Mouse (Mus musculus): ENCODE results near the gene Unc13b. TPM values are rescaled to one million over a fixed set of nuclear protein-coding genes. Genes with fewer than 3 reads are reported as not detected.

Unc13b gene
- polyA plus RNA-seq, 1 experiment, result 0.08 TPM

DNA sequence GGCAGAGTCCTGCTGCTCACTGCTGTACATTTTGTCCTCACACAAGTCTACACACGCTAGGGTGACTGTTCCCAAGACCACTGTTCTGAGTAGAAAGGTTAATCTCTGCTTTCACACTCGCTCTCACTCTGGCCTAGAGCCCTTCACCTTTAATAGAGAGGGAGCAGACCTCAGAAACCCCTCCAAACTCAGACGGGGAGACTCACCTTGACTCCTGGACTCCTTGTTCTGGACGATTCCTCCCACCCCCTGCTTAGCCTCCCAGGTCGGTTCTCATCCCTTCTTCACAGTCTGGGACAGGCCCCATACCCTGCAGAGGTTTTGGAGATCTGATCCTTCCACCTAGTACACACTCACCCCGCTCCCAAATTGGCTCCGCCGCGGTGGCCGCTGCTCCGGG, 19.1 kb upstream of the Unc13b start:
- peak overlapping the region; percentile 8 for H3ac ChIP-seq (ENCODE audit: control insufficient read depth, insufficient read length, low read depth)
- H3K79me2 ChIP-seq (ENCODE audit: control insufficient read depth, insufficient read depth), result no peaks in the 10 kb centered on the region
- TF ChIP-seq MAX (IDR thresholded peaks at IDR 0.05), result no peak
- no peak for TF ChIP-seq MYOG (IDR thresholded peaks at IDR 0.05; ENCODE audit: control insufficient read depth, extremely low read depth, insufficient read length)
- no peaks in the 10 kb centered on the region for H3K36me3 ChIP-seq (ENCODE audit: control insufficient read depth, insufficient read depth)
- peak overlapping the region; percentile 29 for H3K4me3 ChIP-seq (ENCODE audit: insufficient read depth, poor library complexity, severe bottlenecking)
- H3K27me3 ChIP-seq (ENCODE audit: control insufficient read depth, insufficient read depth, insufficient read length), result no peaks in the 10 kb centered on the region
- no peaks in the 10 kb centered on the region for H3K79me3 ChIP-seq (ENCODE audit: low read depth)

DNA sequence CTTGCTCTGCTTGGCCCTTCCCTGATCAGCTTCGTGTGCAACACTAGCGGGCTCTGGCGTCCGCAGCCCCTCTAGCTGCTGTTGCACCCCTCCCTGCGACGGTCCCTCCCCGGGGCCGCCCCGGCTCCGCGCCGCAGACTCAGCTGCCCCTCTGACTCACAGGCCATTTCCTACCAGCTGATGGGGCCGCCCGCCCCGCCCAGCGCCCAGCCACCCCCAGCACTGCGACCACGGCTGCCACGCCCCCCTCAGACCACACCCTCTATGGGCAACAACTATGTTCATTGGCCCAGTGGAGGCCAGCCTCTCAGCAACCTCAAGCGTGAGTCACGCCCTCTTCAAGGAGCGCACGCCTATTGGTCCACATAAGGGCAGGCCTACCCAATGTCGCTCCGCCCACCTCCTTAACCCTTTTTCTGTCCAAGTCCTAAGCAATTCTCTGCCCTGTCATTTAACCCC, 18.6 kb upstream of the Unc13b start:
- TF ChIP-seq MYOD1 (IDR thresholded peaks at IDR 0.05; ENCODE audit: control insufficient read depth, insufficient read length, low read depth) (no peak), MYOG (IDR thresholded peaks at IDR 0.05; ENCODE audit: control insufficient read depth, extremely low read depth, insufficient read length) (no peak), MAX (IDR thresholded peaks at IDR 0.05) (no peak), FOSL1 (IDR thresholded peaks at IDR 0.05; ENCODE audit: insufficient read depth, low read length, poor library complexity, severe bottlenecking) (no peak), USF1 (IDR thresholded peaks at IDR 0.05; ENCODE audit: low read depth) (no peak), CEBPB (IDR thresholded peaks at IDR 0.05; ENCODE audit: low read depth) (no peak), CTCF (IDR thresholded peaks at IDR 0.05; ENCODE audit: control insufficient read depth, insufficient read depth, insufficient read length) (no peak)
- no peaks in the 10 kb centered on the region for H3K79me2 ChIP-seq (ENCODE audit: control insufficient read depth, insufficient read depth)

DNA sequence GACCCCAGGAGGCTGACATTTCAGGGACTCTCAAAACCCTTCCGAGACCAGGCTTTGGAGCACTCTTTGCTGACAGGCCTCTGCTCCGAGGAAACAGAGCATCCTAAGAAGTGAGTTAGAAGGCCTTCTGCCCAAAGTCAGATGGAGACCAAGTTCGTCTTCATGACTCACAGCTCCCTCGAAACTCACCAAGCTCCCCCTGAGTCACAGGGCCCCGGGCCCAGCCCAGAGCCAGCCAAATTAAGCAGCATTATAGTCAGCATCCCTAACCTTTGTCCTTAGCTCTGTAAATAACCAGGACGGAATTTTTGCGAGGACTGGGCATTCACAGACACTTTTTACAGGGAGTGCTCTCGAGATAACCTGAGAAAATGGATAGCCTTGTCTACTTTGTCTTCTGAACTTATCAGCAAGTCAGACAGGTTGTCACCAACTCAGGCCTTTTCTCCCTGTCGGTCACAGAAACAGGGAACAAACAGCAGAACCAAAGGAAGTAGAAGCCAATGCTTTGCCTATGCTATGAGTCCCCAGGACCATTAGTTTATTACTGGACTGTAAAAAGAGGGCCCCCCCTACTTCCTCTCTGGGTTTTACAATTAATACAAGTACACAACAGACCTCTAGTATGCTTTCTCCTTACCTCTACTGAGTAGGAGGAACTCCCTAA, 17.7 kb upstream of the Unc13b start:
- no peak for TF ChIP-seq MYOD1 (IDR thresholded peaks at IDR 0.05; ENCODE audit: control insufficient read depth, insufficient read length, low read depth)
- no peak for TF ChIP-seq CEBPB (IDR thresholded peaks at IDR 0.05; ENCODE audit: low read depth)
- no peak for TF ChIP-seq MAX (IDR thresholded peaks at IDR 0.05)
- TF ChIP-seq MYOG (IDR thresholded peaks at IDR 0.05; ENCODE audit: control insufficient read depth, extremely low read depth, insufficient read length), result no peak
- no peak for TF ChIP-seq USF1 (IDR thresholded peaks at IDR 0.05; ENCODE audit: low read depth)
- TF ChIP-seq CTCF (IDR thresholded peaks at IDR 0.05; ENCODE audit: control insufficient read depth, insufficient read depth, insufficient read length), result no peak
- TF ChIP-seq FOSL1 (IDR thresholded peaks at IDR 0.05; ENCODE audit: insufficient read depth, low read length, poor library complexity, severe bottlenecking), result no peak
- Histone ChIP-seq H3K36me3 (ENCODE audit: control insufficient read depth, insufficient read depth) (no peaks in the 10 kb centered on the region), H3K79me2 (ENCODE audit: control insufficient read depth, insufficient read depth) (no peaks in the 10 kb centered on the region), H3K4me3 (ENCODE audit: insufficient read depth, poor library complexity, severe bottlenecking) (no peak overlapping the region), H3K79me3 (ENCODE audit: low read depth) (no peaks in the 10 kb centered on the region), H3K27me3 (ENCODE audit: control insufficient read depth, insufficient read depth, insufficient read length) (no peaks in the 10 kb centered on the region), H3ac (ENCODE audit: control insufficient read depth, insufficient read length, low read depth) (no peak overlapping the region)

More for the DNA sequence above, 18.6 kb upstream of the Unc13b start:
- Histone ChIP-seq H3K27me3 (ENCODE audit: control insufficient read depth, insufficient read depth, insufficient read length) (no peaks in the 10 kb centered on the region), H3K4me3 (ENCODE audit: insufficient read depth, poor library complexity, severe bottlenecking) (peak overlapping the region; percentile 29), H3ac (ENCODE audit: control insufficient read depth, insufficient read length, low read depth) (peak overlapping the region; percentile 8), H3K79me3 (ENCODE audit: low read depth) (no peaks in the 10 kb centered on the region), H3K36me3 (ENCODE audit: control insufficient read depth, insufficient read depth) (no peaks in the 10 kb centered on the region)

DNA sequence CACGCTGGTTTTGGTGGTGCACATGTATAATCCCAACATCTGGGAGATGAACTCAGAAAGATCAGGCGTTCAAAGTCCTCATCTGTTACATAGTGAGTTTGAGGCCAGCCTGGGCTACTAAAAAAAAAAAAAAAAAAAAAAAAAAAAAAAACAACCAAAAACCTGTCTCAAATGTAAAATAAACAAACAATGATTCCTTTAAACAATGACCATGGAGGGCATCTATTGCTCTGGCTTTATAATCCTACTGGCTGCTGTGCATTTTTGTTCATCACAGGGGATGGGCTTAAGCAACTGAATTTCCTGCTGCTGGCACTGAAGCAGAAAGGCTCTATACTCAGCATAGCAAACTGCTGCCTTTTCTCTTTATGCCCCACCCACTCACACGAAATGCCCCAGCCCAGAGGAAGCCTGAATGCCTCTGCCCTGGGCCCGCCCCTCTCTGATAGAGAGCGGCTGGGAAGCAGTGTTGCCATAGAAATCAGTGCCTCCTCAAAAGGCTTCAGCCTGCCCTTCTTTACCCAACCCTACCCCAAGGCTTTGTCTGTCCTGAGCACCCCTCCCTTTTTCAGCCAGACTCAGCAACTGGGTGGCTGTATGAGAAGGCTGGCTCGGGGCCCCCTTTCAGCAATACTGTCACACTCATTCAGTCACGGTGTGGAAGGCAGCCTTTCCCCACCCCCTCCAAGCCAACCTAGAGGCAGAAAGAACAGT, 15.0 kb upstream of the Unc13b start:
- Histone ChIP-seq H3K79me2 (ENCODE audit: control insufficient read depth, insufficient read depth) (no peaks in the 10 kb centered on the region), H3ac (ENCODE audit: control insufficient read depth, insufficient read length, low read depth) (no peak overlapping the region), H3K36me3 (ENCODE audit: control insufficient read depth, insufficient read depth) (no peaks in the 10 kb centered on the region), H3K27me3 (ENCODE audit: control insufficient read depth, insufficient read depth, insufficient read length) (no peaks in the 10 kb centered on the region), H3K79me3 (ENCODE audit: low read depth) (no peaks in the 10 kb centered on the region), H3K4me3 (ENCODE audit: insufficient read depth, poor library complexity, severe bottlenecking) (no peak overlapping the region)
- TF ChIP-seq CEBPB (IDR thresholded peaks at IDR 0.05; ENCODE audit: low read depth) (no peak), MYOD1 (IDR thresholded peaks at IDR 0.05; ENCODE audit: control insufficient read depth, insufficient read length, low read depth) (no peak), FOSL1 (IDR thresholded peaks at IDR 0.05; ENCODE audit: insufficient read depth, low read length, poor library complexity, severe bottlenecking) (no peak), MYOG (IDR thresholded peaks at IDR 0.05; ENCODE audit: control insufficient read depth, extremely low read depth, insufficient read length) (no peak), CTCF (IDR thresholded peaks at IDR 0.05; ENCODE audit: control insufficient read depth, insufficient read depth, insufficient read length) (no peak), USF1 (IDR thresholded peaks at IDR 0.05; ENCODE audit: low read depth) (no peak), MAX (IDR thresholded peaks at IDR 0.05) (no peak)

DNA sequence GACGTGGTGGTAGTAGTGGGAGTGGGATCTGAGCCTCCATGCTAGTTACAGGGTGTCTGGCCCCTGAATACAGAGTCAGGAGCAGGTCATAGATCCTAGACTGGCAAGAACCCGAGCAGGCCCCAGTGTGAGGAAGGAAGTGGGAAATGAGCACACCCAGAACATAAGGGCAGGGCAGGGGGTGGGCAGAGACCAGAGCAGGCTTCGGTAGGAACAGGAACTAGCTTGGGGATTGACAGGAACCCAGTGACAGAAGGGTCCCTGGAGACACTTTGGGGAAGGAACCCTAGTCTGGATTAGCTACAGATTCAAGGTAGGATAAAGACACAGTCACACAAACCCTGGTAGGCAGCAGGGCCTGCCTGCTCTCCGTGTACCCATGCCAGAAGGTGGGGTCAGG, 14.1 kb upstream of the Unc13b start:
- H3ac ChIP-seq (ENCODE audit: control insufficient read depth, insufficient read length, low read depth), result no peak overlapping the region
- H3K79me2 ChIP-seq (ENCODE audit: control insufficient read depth, insufficient read depth), result no peaks in the 10 kb centered on the region
- H3K4me3 ChIP-seq (ENCODE audit: insufficient read depth, poor library complexity, severe bottlenecking), result no peak overlapping the region
- no peaks in the 10 kb centered on the region for H3K36me3 ChIP-seq (ENCODE audit: control insufficient read depth, insufficient read depth)
- no peaks in the 10 kb centered on the region for H3K27me3 ChIP-seq (ENCODE audit: control insufficient read depth, insufficient read depth, insufficient read length)
- no peak for TF ChIP-seq MYOG (IDR thresholded peaks at IDR 0.05; ENCODE audit: control insufficient read depth, extremely low read depth, insufficient read length)
- no peak for TF ChIP-seq CEBPB (IDR thresholded peaks at IDR 0.05; ENCODE audit: low read depth)
- TF ChIP-seq FOSL1 (IDR thresholded peaks at IDR 0.05; ENCODE audit: insufficient read depth, low read length, poor library complexity, severe bottlenecking), result no peak
- no peak for TF ChIP-seq CTCF (IDR thresholded peaks at IDR 0.05; ENCODE audit: control insufficient read depth, insufficient read depth, insufficient read length)
- no peak for TF ChIP-seq USF1 (IDR thresholded peaks at IDR 0.05; ENCODE audit: low read depth)
- no peak for TF ChIP-seq MYOD1 (IDR thresholded peaks at IDR 0.05; ENCODE audit: control insufficient read depth, insufficient read length, low read depth)
- no peak for TF ChIP-seq MAX (IDR thresholded peaks at IDR 0.05)
- no peaks in the 10 kb centered on the region for H3K79me3 ChIP-seq (ENCODE audit: low read depth)
